Mouse (Mus musculus) layer of hippocampus, postnatal 36 days (tissue): Measurements from ENCODE around the gene Chid1. TPM values are rescaled to one million over a fixed set of nuclear protein-coding genes. Genes with fewer than 3 reads are reported as not detected.

ENCODE experiments used
- DNase-seq, 2 experiments: peaks; one replicate each; pipeline ENCODE4 v3.0.0; 2022
- total RNA-seq, 2 experiments: library from RNA; stranded (reverse); gene quantifications; 2 replicates each; pipeline ENCODE4 v1.2.3; 2021

Gene Chid1
- total RNA-seq, 2 experiments from 2014 or later, result 73.0 to 73.3 TPM

- no peak for DNase-seq
Observed at GRCm38 (mm10) chr7:141475805-141476158, 63.9 kb downstream of the Chid1 start.

- DNase-seq, result peak; percentile 82 to 83
Observed at GRCm38 (mm10) chr7:141475011-141475804, 64.4 kb downstream of the Chid1 start, which contains the start of the genes Polr2l and Tspan4. Gene Polr2l (minus strand): TSS chr7:141475132. Gene Tspan4 (plus strand): TSS chr7:141475240.

GRCm38 (mm10) chr7:141474160-141474559, 65.5 kb downstream of the Chid1 start:
- DNase-seq, result no peak

DNA sequence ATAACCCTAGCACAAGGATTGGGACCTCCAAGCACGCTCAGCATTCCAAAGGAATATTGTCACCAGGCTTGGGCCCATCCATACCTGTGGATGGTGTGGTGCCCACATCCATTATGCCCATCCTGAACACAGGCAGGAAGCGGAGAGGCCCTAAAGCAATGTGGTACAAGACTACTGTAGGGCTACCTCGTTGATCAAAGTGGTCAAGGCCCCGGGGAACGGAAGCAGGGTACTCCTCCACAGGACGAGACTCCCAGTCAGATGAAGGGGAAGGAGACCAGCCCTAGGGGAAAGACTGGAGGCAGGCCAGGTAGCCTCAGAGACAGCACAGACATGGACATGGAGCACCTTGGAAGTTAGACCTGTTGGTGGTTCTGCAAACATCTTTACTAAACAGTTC, 66.9 kb downstream of the Chid1 start:
- no peak for DNase-seq

DNA sequence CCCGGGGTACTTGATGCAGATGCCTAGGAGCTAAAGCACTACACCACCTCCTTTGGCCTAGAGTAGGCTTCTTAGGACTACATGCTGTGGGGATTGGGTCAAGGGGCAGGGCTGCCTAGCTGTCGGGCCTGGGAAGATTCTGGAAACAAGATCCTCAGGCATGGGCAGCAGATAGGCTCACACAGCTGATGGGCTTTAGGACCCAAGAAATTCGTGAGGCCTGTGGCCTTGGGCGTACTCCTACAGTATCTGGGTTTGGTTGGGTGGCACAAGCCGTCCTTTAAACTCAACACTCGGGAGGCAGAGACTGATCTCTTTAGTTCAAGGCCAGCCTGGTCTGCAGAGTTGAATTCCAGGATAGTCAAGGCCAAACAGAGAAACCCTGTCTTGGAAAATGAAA, 67.4 kb downstream of the Chid1 start:
- DNase-seq, result no peak

DNA sequence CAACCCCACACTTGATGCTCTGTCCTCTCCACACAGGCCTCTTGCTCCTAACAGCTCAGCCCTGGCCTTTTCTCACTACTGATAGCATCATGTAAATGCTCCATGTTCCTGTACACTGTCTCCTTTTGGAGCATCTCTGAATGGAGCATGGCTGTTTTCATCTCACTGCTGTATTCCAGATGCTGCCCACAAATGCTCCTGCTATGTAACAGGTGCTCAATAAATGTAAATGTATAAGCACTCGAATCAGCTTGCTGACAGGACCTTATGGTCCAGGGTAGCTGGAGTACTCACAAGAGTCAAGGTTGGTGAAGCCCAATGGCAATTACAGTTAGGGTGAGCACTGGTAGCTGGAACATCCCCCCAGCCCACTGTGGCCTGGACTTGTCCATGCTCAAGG, 68.4 kb downstream of the Chid1 start:
- DNase-seq, result no peak

- DNase-seq, result no peak
Observed at GRCm38 (mm10) chr7:141470637-141470944, 69.1 kb downstream of the Chid1 start.

- DNase-seq, result no peak
Observed at GRCm38 (mm10) chr7:141469901-141470636, 69.6 kb downstream of the Chid1 start.

DNA sequence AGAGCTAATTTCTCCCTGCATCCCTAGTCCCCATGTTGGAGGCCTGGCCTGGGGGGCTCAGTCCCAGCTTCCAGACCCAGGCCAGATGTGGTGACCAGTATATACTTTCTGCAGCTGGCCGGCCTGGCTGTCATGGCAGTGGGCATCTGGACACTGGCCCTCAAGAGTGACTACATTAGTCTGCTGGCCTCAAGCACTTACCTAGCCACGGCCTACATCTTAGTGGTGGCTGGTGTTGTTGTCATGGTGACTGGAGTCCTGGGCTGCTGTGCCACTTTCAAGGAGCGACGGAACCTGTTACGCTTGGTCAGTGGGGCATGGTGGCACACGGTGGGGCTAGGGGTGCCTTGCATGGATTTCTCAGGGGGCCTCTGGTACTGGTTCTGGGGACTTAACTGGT, 70.3 kb downstream of the Chid1 start:
- DNase-seq, result no peak

DNA sequence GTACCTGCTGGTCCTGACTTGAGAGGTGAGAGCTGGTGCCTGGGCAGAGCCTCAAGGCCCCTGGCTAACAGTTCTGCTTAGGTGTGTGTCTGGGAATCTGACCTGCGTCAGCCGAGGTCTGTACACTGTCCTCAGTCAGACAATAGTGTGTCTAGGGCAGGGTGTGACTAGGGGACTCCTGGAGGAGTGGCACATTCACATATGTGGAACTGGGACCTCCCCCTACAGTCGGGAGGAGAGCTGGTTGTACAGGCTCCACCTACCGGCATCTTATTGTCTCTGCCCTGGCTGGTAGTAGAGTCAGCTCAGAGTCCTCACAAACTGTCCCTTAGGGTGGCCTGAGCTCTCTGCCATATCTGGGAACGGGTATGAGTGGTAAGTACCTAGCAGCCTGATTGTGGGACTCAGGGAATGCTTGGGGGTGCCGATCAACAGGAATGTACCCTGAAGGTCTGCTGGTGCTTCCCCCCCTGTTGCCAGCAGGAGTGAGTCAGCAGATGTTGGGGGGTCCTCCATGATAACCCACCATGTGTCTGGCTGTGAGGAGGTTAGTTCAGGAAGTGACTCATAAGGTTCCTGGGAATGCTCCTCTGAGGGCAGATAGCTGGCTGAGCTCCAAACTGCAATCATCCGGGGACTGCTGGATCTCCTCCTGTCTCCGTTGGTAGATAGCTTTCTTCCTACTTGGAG, 71.0 kb downstream of the Chid1 start:
- peak in 1 of 2 experiments; percentile 57 for DNase-seq

GRCm38 (mm10) chr7:141468164-141468521, 71.5 kb downstream of the Chid1 start:
- DNase-seq, result no peak

DNA sequence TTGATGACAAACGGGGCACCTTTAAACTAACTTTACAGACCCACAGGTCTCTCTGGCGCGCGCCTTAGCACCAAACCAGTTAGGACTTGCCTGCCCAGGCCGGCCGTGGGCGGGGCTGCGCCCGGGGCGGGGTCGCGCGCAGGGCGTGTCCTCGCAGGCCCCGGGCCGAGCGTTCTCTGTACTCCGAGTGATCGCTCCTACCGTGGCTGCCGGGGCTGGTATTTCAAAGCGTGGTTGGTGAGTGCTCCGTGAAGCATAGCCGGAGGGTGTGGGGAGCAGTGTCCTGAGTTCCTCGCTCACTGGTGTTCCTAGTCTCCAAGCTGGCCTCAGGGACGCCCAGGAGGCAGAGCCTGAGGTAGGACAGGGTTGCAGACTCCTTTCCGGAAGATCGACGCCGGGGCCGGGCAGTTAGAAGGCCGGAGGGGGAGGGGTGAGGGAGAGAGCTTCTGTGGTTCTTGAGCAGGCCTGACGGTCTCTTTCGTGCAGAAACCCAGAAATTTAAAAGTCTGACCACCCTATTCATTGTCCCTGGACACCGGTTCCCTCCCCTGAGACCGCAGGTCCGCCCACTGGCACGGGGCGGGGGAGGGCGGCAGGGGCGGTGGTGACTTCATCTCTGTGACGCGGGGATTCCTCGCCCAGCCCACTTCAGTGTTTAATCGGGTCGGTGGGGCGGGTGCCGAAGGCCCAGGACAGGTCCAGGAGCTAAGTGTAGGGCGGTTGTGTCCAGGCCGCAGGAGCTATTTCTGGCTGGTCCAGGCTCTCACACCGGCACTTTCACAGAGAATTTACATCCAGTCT, 72.2 kb downstream of the Chid1 start, which contains the start of gene Cd151:
Gene Cd151, plus strand, starts transcription at position 163 of the 801 bp plus-strand sequence.
- peak; percentile 61 to 62 for DNase-seq

DNA sequence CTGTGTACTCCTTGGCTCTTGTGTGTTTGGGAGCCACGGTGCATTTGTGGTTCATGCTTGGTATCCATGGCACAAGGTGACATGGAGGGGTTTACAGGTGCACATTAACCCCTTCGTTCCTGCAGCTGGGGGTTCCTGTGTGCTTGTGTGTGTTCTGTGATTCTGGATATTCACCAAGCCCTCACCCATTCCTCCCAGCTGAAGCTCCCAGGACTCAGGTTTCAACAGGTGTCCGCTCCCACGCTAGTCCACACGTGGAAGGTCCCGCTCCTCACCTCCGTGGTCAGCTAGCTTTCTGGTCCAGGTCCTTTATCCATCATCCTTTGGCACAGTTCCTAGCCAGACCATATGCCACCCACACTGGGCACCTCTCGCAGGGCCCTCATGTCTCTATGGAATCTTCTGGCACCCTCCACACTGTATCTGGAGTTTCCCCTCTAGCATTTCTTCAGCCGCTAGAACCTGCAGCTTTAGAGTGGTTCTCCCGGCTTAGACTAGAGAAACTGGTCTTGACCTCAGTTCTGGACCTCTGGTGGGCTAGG, 73.0 kb downstream of the Chid1 start:
- DNase-seq, result no peak

- no peak for DNase-seq
Observed at GRCm38 (mm10) chr7:141466045-141466394, 73.6 kb downstream of the Chid1 start.

- DNase-seq, result no peak
Observed at GRCm38 (mm10) chr7:141465388-141466044, 74.1 kb downstream of the Chid1 start.

DNA sequence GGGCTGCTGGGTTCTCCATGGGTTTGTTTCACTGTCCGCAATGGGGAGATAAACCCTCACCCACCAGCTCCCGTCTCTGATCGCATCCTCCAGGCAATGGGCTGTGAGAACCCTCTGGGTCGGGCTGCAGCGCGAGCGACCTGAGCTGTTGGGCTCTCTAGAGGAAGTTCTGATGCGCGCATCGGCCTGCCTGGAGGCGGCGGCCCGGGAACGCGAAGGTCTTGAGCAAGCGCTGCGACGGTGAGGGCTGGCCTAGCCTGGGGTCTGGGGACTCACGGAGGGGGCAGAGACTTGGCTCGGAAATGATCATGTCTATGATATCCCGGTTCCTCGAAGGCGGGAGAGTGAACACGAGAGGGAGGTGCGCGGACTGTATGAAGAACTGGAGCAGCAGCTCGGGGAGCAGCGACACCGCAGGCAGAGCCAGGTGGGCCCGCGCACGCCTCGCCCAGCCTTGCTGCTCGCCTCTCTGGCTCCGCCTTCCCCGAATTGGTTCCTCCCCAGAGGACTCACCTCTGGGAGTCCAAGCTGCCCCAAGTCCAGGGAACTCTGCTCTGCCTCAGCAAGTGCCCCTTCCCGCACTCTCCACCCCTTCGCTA, 75.0 kb downstream of the Chid1 start:
- no peak for DNase-seq

DNA sequence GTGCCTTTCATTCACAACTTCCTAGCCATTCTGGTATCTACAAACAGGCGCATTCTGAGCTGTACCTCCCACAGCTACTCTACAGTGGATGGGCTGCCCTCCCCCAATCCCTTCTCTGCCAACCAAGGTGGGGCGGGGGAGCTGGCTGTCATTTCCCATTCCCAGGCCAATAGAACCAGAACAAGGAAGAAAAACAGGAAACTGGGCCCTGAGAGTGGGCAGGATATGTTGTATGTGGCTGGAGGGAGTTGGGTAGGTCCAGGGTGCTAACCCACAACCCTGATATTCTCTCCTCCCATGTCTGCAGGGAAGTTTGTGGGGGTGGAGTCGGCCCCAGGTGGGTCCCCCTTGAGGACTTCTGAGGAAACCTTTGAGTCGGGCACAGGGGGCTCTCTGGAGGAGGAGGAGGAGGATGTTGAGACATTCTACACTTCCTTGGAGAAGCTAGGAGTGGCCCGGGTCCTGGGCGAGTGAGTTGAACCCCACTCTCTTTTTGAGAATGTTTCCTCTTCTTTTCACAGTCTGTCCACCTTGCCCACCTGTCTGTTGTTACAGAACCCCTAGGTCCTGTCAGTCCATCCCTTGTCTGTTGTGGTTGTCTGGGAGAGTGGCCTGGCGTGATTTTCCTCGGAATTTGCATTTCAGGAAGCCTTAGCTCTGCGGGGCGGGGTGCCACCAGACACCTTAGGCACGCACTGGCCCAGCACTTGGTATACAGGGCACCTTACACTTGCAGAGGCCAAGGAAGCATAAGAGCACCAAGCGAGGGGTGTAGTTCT, 75.6 kb downstream of the Chid1 start:
- no peak for DNase-seq

DNA sequence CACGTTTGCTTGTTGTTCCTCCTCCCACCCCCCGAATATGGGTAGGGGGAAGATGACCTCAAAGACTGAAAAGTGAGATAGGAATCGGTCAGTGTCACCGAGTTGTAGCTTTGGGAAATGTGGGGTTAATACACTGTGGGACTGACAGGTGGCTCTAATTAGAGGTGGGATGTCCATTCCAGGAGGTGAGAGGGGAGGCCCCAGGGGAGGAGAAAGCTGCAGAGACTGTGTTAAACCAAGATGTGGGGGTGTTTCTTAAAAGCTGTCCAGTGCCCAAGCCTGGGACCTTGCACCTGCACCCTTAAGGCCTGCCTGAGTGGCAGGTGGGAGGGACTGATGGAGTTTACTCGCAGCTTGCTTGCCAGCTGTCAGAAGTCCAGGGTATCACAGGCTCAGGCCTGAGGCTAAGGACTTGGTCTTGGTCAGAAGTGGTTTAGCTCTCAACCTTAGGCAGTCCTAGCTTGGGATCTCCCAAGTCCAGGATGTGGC, 77.3 kb downstream of the Chid1 start:
- DNase-seq, result no peak

DNA sequence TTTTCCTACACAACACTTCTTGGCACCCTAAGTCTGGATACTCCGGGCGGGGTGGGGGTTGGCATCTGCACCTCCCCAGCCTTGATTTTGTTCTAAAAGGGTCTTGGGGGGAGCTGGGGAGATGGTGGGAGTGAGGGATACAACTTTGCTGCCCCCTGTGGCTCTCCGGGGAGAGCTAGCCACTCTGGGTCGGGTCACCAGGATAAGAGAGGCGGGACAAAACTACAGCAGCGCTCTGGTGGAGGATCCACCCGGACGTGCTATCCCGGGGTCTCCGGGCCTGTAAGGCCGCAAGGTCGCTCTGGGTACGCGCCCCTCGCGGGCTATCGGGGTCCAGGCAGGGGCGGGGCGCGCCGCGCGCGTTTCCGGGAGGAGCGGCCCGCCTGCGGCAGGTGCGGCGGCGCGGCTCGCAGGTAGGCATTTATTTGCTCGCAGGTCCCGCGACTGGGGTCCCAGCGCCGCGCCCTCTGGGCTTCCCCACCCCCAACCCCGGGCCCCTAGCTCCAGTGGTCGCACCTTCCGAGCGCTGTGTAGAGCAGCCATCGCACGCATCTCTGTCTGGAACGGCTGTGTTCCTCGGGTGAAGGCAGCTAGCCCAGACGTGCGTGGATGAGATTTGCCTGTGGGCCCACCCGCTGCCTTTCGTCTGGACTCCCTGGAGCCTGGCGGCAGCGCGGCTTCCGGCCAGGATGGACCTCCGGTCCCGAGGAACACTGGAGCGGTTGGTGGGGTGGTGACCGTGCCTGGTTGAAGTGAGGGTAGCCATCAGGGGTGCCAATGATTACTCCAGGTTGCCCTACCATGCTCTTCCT, 77.9 kb downstream of the Chid1 start:
- no peak for DNase-seq
